30 mouse cellular contexts compared by ENCODE assay signal in genomic region chr9:29036058-29036457, GRCm38 (mm10).
A peak's percentile ranks its signal among the peaks of the same experiment; 100 is the strongest.
DNase-seq lines count a peak whose midpoint lies in the region; ATAC-seq lines count a peak whose summit lies in the region.
"Had no signal": no experiment of that assay in that cellular context is flagged by ENCODE, and none has a peak within 500 bp of the region (broad histone marks: within the 10 kb centered on the region; RNA-seq: fewer than 3 reads in every experiment).

No protein-coding gene starts in this region.

- no peak overlapping the region for H3K27ac ChIP-seq in forebrain, embryonic 14.5 days (ENCODE audit: low read depth, low read length)
- H3K27ac ChIP-seq in forebrain, embryonic 11.5 days (ENCODE audit: low read depth, low read length) = no peak overlapping the region
- no peak overlapping the region for H3K27ac ChIP-seq in midbrain, embryonic 13.5 days
- H3K27ac ChIP-seq in midbrain, embryonic 16.5 days (ENCODE audit: low read length) = no peak overlapping the region
- no peak overlapping the region for H3K27ac ChIP-seq in intestine, embryonic 16.5 days (ENCODE audit: low read length)
- H3K27ac ChIP-seq: hindbrain, embryonic 14.5 days; kidney, embryonic 15.5 days; limb, embryonic 15.5 days; liver, embryonic 14.5 days; lung, embryonic 15.5 days; neural tube, embryonic 12.5 days had no signal

- no peaks in the 10 kb centered on the region for H3K27me3 ChIP-seq in forebrain, embryonic 14.5 days (replicated peaks; ENCODE audit: control insufficient read depth, insufficient read depth, low read length)
- H3K27me3 ChIP-seq in forebrain, embryonic 11.5 days (ENCODE audit: control insufficient read depth, insufficient read depth, low read length) = no peaks in the 10 kb centered on the region
- H3K27me3 ChIP-seq in midbrain, embryonic 13.5 days = no peaks in the 10 kb centered on the region
- no peaks in the 10 kb centered on the region for H3K27me3 ChIP-seq in midbrain, embryonic 16.5 days (ENCODE audit: control insufficient read depth, insufficient read depth, low read depth, low read length)
- H3K27me3 ChIP-seq in intestine, embryonic 16.5 days (replicated peaks; ENCODE audit: control insufficient read depth, insufficient read depth, low read length) = no peaks in the 10 kb centered on the region
- H3K27me3 ChIP-seq: kidney, embryonic 15.5 days; limb, embryonic 15.5 days; lung, embryonic 15.5 days; neural tube, embryonic 12.5 days had no signal

- no peak overlapping the region for H3K4me2 ChIP-seq in forebrain, embryonic 14.5 days (ENCODE audit: low read length)
- H3K4me2 ChIP-seq in forebrain, embryonic 11.5 days (ENCODE audit: low read depth, low read length, severe bottlenecking) = no peak overlapping the region
- no peak overlapping the region for H3K4me2 ChIP-seq in midbrain, embryonic 13.5 days (replicated peaks)
- H3K4me2 ChIP-seq in midbrain, embryonic 16.5 days (ENCODE audit: low read length) = no peak overlapping the region
- no peak overlapping the region for H3K4me2 ChIP-seq in intestine, embryonic 16.5 days (ENCODE audit: low read depth, low read length)
- H3K4me2 ChIP-seq: hindbrain, embryonic 14.5 days; kidney, embryonic 15.5 days; limb, embryonic 15.5 days; lung, embryonic 15.5 days; neural tube, embryonic 12.5 days had no signal

- no peaks in the 10 kb centered on the region for H3K36me3 ChIP-seq in forebrain, embryonic 14.5 days (ENCODE audit: control insufficient read depth, insufficient read depth, low read length)
- H3K36me3 ChIP-seq in forebrain, embryonic 11.5 days (ENCODE audit: control insufficient read depth, insufficient read depth, low read length) = no peaks in the 10 kb centered on the region
- H3K36me3 ChIP-seq in midbrain, embryonic 13.5 days = no peaks in the 10 kb centered on the region
- H3K36me3 ChIP-seq in midbrain, embryonic 16.5 days (ENCODE audit: control insufficient read depth, insufficient read depth, low read length) = no peaks in the 10 kb centered on the region
- no peaks in the 10 kb centered on the region for H3K36me3 ChIP-seq in intestine, embryonic 16.5 days (ENCODE audit: control insufficient read depth, insufficient read depth, low read length)
- H3K36me3 ChIP-seq: G1E; kidney, embryonic 15.5 days; limb, embryonic 15.5 days; lung, embryonic 15.5 days; neural tube, embryonic 12.5 days had no signal

- no peaks in the 10 kb centered on the region; the same call in 1 of the 2 replicates for H3K4me1 ChIP-seq in forebrain, embryonic 14.5 days (ENCODE audit: control insufficient read depth, insufficient read depth, low read length)
- H3K4me1 ChIP-seq in forebrain, embryonic 11.5 days (replicated peaks; ENCODE audit: control insufficient read depth, insufficient read depth, low read length) = no peaks in the 10 kb centered on the region
- peaks cover 14% of the 10 kb centered on the region for H3K4me1 ChIP-seq in midbrain, embryonic 13.5 days (replicated peaks)
- peaks cover 15% of the 10 kb centered on the region for H3K4me1 ChIP-seq in midbrain, embryonic 16.5 days (ENCODE audit: control insufficient read depth, insufficient read depth, low read length)
- 0 out of 2 replicates have a peak, but pooled peaks cover 5% of the 10 kb centered on the region for H3K4me1 ChIP-seq in intestine, embryonic 16.5 days (ENCODE audit: control insufficient read depth, insufficient read depth, low read length)
- H3K4me1 ChIP-seq: kidney, embryonic 15.5 days; limb, embryonic 15.5 days; lung, embryonic 15.5 days had no signal

- 53% methylated on average over 4 of the region's 4 CpGs for WGBS in forebrain, embryonic 14.5 days
- 57% methylated on average over 4 of the region's 4 CpGs for WGBS in forebrain, embryonic 11.5 days
- 17% methylated on average over 4 of the region's 4 CpGs for WGBS in midbrain, embryonic 13.5 days
- WGBS in midbrain, embryonic 16.5 days = 16% methylated on average over 4 of the region's 4 CpGs
- 12% methylated on average over 4 of the region's 4 CpGs for WGBS in intestine, embryonic 16.5 days

- H3K9me3 ChIP-seq in forebrain, embryonic 14.5 days (replicated peaks; ENCODE audit: control insufficient read depth, low read length) = no peaks in the 10 kb centered on the region
- H3K9me3 ChIP-seq in forebrain, embryonic 11.5 days (ENCODE audit: control insufficient read depth, low read length) = no peaks in the 10 kb centered on the region
- no peaks in the 10 kb centered on the region for H3K9me3 ChIP-seq in midbrain, embryonic 13.5 days
- no peaks in the 10 kb centered on the region for H3K9me3 ChIP-seq in midbrain, embryonic 16.5 days (replicated peaks; ENCODE audit: control insufficient read depth, low read length, poor library complexity, severe bottlenecking)
- no peaks in the 10 kb centered on the region for H3K9me3 ChIP-seq in intestine, embryonic 16.5 days (ENCODE audit: control insufficient read depth, low read length)
- H3K9me3 ChIP-seq: kidney, embryonic 15.5 days; limb, embryonic 15.5 days; lung, embryonic 15.5 days; neural tube, embryonic 12.5 days had no signal

- ATAC-seq in forebrain, embryonic 14.5 days = no peak
- no peak for ATAC-seq in forebrain, embryonic 11.5 days (replicated peaks; ENCODE audit: low FRiP score)
- 0 out of 2 replicates have a peak, but pooled peaks have one; percentile 40 for ATAC-seq in midbrain, embryonic 13.5 days
- no peak for ATAC-seq in midbrain, embryonic 16.5 days
- peak; percentile 55 for ATAC-seq in intestine, embryonic 16.5 days
- ATAC-seq: activated CD4-positive, CD25-positive, alpha-beta regulatory T cell, adult 4 months; CD4-positive, CD25-positive, alpha-beta regulatory T cell, adult 4 months; inflammation-experienced regulatory T-cells, adult 6 months; Patski had no signal

- no peak overlapping the region for H3K4me3 ChIP-seq in forebrain, embryonic 14.5 days (ENCODE audit: low read depth, low read length)
- H3K4me3 ChIP-seq in forebrain, embryonic 11.5 days (ENCODE audit: low read depth, low read length) = no peak overlapping the region
- H3K4me3 ChIP-seq in midbrain, embryonic 13.5 days (replicated peaks) = no peak overlapping the region
- no peak overlapping the region for H3K4me3 ChIP-seq in midbrain, embryonic 16.5 days (ENCODE audit: low read depth, low read length)
- H3K4me3 ChIP-seq in intestine, embryonic 16.5 days (ENCODE audit: low read length) = no peak overlapping the region
- H3K4me3 ChIP-seq: kidney, embryonic 15.5 days; limb, embryonic 15.5 days; lung, embryonic 15.5 days; neural tube, embryonic 12.5 days had no signal

- H3K9ac ChIP-seq in forebrain, embryonic 14.5 days (ENCODE audit: low read length) = no peak overlapping the region
- no peak overlapping the region for H3K9ac ChIP-seq in forebrain, embryonic 11.5 days (ENCODE audit: low read length)
- no peak overlapping the region for H3K9ac ChIP-seq in midbrain, embryonic 13.5 days (replicated peaks)
- no peak overlapping the region for H3K9ac ChIP-seq in midbrain, embryonic 16.5 days (ENCODE audit: low read depth, low read length)
- no peak overlapping the region for H3K9ac ChIP-seq in intestine, embryonic 16.5 days (ENCODE audit: low read depth, low read length)
- H3K9ac ChIP-seq: forebrain, postnatal 0 days; hindbrain, embryonic 14.5 days; kidney, embryonic 15.5 days; limb, embryonic 15.5 days; liver, embryonic 14.5 days; lung, embryonic 15.5 days; neural tube, embryonic 12.5 days had no signal

- peak; percentile 20 for DNase-seq in forebrain, embryonic 14.5 days (ENCODE audit: low spot score)
- DNase-seq in forebrain, embryonic 11.5 days (ENCODE audit: low spot score) = no peak
- DNase-seq in brain, adult 2 months (ENCODE audit: low read depth, low spot score) = peak; percentile 68
- DNase-seq in cerebellum, adult 11 months = no peak
- no peak for DNase-seq in kidney, adult 11 months
- DNase-seq: adrenal gland, adult 8-10 months; cerebellum, adult 9-10 months; forebrain, postnatal 0 days; gastrocnemius, postnatal 36 days; kidney, postnatal 4 days; layer of hippocampus, adult 9-11 months; left cerebral cortex, postnatal 4 days; lung, postnatal 4 days; right cerebral cortex, postnatal 14 days; spleen, adult 18-20 months; thymus, postnatal 36 days had no signal

Comparison
In these comparisons a context has a peak if more than half of its experiments do, and no peak if none do; other contexts are left out.
1. ATAC-seq: peak in midbrain, embryonic 13.5 days (single experiment) and intestine, embryonic 16.5 days (single experiment); none in forebrain, embryonic 14.5 days (single experiment), forebrain, embryonic 11.5 days (single experiment) and midbrain, embryonic 16.5 days (single experiment).
2. DNase-seq: peak in forebrain, embryonic 14.5 days (single experiment) and brain, adult 2 months (single experiment); none in forebrain, embryonic 11.5 days (single experiment), cerebellum, adult 11 months (single experiment) and kidney, adult 11 months (single experiment).